Mouse (Mus musculus) CH12F3 (cell line): ENCODE measurements around the gene Gm21903.
"Not testable (repeated sequence)": the region's sequence is repeated elsewhere in the genome, so short reads cannot be mapped to it uniquely, and the experiment has no call there.

ENCODE experiments used
- in situ Hi-C: fragments of 300-500 bp; cut with MboI; formaldehyde crosslinking; loops from 2 replicates; pipeline ENCODE4 v1.14.3; 2020; ENCODE audit warnings: low sequenced_read_pairs

The Gm21903 gene

DNA sequence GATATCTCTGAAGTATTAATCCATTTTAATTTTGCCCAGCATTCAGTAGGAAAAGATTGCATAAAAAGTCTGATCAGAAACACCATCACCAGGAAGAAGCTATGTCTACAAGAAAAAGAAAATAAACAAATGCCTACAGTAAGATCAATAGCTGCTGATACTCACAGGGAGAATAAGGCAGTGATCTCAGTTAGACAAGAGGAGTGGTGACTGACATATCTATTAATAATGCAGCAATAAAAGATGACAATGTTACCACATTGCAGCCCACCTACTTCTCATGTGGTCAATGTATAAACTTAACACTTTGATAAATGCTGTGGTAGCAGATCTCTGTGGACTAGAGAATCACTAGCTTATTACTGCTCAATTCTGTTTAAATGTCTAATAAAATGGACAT is at the start of gene Gm21903:
Gene Gm21903, minus strand, starts transcription at position 101 of the 400 bp plus-strand sequence.
- in situ Hi-C loops: no loop called here

DNA sequence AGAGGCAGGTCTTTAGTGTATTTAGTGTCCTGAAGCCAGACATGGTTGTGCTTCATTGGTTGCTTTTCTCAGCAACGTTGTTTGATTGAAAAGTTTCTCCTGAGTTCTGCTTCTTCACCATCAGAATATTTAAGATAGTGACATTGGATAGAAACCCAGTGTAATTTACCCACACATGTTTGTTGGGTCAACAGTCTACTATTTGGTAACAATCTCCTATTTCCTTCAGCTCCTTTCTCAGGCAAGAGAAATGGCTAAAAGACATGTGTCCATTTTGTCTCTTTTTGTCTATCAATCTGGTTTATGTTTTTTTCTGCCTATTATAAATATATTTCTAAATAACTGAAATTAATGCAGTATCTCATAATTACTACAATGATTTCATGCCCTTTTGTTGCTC is 33.8 kb upstream of the Gm21903 start, which contains the start of gene Esp23:
Gene Esp23, minus strand, starts transcription at position 101 of the 400 bp plus-strand sequence.
- in situ Hi-C loops: no loop called here

DNA sequence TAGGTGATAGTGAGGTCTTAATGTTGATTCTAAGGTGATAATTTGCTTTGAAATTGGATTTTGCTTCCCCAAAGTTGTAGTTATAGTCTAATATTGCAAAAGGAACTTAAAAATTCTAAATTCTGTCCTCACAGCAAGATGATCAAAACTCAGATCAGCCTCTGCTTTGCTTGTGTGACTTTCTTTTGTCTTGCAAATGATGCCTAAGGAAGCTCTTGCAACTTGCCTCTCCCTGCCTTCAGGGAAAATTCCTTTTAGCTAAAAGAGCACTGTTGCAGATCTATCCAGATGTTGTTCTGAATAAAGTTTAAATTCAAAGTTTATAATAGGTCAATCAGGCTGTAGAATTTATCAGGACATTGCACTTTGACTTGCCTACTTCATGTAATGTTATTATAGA is 20.5 kb upstream of the Gm21903 start:
- in situ Hi-C loops: no loop called here

DNA sequence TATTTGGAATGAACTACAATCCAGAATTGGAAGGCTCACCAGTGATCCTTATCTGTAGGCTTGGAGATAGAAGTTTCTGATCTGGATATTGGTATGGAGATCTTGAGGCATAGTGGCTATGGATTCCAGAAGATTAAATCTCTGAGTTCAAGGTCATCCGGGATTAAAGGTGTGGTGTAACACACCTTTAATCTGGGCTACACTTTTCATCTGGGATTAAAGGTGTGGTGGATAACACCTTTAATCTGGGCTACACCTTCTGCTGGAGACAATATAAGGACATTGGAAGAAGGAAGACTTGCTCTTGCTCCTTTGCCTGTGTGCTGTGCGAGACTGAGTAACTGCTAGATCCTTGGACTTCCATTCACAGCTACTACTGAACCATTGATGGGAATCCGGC is 6.7 kb downstream of the Gm21903 start, which contains the start of gene Esp24:
Gene Esp24, plus strand, starts transcription at position 301 of the 400 bp plus-strand sequence.
- in situ Hi-C loops: not testable (repeated sequence)

DNA sequence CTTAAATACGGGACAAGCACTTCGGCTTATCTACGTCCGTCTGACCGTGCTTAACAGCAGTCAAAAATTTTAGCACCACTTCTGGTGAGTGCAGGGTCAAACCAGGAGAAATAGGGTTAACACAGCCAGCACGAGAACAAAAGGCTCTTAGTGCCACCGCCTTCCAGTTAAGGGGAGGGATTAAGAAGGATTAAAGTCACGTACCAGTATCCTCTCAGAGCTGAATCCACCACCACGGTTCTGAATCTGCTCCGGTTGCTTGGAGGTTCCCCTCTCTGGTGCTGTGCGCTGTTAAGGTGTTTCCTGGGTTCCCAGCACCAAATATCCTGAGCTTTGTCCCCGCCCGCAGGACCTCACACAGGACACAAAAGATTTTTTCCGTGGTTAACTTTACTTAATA is 26.0 kb downstream of the Gm21903 start:
- in situ Hi-C loops: no loop called here

DNA sequence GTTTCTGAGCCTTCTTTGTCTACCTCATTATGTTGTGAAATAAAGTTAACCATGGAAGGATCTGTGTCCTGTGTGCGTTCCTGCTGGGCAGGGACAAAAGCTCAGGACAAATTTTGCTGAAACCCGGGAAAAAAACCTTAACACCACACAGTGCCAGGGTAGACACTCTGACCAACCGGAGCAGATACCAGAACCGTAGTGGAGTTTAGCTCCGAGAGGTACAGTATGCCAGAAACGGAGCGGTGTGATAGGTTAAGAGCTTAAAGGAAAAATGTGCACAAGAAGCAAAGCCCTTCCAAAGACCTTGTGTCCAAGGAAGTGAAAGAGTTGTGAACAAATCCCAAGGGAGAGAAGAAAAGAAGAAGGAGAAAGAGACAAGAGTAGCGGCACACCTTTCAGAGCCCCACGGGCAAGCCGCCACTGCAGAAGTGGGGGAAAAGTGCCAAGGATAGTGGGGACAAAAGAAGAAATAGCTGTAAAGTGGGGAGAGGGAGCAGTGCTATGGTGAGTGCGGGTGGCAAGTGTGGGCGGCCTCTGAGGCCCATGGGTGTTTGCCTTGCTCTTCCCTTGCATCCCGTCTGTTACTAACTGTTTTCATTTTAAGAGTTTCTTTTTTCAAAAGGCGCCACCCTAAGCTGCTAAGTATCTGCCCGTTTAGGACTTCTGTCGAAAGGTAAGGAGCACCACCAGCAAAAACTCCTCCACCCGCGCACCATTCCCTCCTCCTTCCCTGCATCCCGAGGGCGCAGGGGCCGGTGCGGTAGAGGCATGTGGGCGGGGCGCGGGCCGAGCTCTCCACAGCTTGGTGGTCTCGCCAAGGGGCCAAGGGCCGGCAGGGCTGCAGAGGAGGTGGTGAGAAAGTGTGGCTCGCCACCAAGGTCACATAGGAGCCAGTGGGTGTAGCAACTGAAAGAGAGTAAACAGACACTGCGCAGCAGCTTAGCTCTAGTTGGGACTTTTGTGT is 32.2 kb downstream of the Gm21903 start:
- in situ Hi-C loops: no loop called here

DNA sequence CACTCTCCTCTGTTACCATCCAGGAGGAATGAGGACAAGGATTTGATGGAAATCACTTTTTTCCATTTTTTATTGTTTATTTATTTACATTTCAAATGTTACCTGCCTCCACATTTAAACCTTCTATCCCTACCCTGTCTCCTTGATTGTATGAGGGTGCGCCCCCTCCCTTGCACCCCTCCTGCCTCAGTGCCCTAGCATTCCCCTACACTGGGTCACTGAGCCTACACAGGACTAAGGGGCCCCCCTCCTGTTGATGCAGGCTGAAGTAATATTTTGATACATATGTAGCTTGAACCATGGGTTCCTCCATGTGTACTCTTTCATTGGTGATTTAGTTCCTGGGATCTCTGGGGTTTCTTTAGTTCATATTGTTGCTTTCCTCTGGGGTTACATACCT is 33.3 kb downstream of the Gm21903 start:
- in situ Hi-C loops: no loop called here
